Mouse (Mus musculus) monocyte, adult 2 months (primary cell): Measurements from ENCODE around the gene Mecp2.
A peak's percentile ranks its signal among the peaks of the same experiment; 100 is the strongest.
"Not testable (repeated sequence)": the region's sequence is repeated elsewhere in the genome, so short reads cannot be mapped to it uniquely, and the experiment has no call there.

Source experiments
- DNase-seq, 2 experiments: peaks; one replicate each; pipeline ENCODE4 v3.0.0; 2022; ENCODE audit warnings: low spot score in 2 of 2, low read depth in 1 of 2

The Mecp2 gene

DNA sequence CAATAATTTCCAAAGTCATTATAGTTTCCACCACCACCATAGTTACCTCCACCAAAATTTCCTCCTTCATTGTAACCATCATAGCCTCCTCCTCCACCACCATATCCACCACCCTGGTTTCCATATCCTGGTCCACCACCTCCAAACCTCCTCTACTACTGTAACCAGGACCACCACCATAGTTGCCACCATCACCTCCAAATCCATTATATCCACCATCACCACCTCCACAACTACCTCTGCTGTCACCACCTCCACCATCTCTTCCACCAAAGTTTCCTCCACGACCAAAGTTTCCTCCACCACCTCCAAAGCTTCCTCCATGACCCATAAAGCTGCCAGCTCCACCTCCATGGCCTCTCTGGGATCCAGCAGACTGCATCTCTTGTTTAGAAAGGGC, at the start of gene Mecp2:
TSS of gene Mecp2 (minus strand) at position 101 of the 400 bp plus-strand sequence.
- not testable (repeated sequence) for DNase-seq

DNA sequence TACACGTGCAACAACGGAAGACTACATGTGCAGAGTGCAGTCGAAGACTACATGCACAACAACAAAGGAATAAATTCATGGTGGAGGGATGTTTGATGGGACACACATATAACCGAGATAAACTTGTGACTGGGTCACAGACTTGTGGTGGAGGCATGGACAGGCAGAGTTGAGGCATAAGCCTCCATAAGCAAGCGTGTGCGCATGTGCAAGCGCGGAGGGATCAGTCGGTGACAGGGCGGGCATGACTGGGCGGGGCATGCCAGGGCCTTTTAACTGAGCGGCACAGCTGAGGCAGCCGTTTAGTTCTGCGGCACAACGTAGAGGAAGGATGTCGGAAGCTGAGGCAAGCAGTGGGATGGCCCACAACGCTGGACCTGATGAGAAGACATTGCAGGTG, 41.8 kb upstream of the Mecp2 start, which contains the start of gene Tktl1:
TSS of gene Tktl1 (plus strand) at position 301 of the 400 bp plus-strand sequence.
- no peak for DNase-seq

DNA sequence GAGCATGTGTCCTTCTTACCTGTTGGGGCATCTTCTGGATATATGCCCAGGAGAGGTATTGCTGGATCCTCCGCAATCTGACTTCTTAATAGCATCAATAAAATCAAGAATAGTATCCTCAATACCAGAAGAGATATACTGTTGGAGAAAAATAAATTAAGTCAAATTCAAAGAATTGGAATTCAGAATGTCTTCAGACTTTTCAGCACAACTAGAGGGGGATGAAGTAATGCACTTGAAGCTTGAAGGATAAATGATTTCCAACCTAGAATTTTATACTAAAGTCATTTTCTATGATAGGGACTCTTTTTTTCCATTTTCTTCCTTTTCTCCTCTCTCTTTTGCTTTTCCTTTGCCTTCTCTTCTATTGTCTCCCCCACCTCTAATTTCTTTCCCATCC, 32.6 kb upstream of the Mecp2 start, which contains the start of gene Tex28:
TSS of gene Tex28 (minus strand) at position 101 of the 400 bp plus-strand sequence.
- DNase-seq: no peak

DNA sequence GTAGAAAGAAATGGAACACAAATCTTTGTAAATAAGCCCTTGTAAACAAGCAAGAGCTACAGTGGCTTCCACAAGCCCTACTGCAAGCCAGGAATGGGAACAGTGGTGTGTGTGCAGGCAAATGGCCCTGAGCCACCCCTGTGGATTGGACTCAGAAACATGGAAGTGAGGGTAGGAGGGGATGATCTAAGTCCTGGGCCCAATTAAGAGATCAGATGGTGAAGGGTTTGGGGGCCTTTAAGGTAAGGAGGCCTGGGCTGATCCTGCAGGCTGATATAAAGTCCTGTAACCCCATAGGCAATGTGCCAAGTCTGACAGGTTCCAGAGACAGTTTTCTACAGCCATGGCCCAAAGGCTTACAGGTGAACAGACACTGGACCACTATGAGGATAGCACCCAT, 8.0 kb downstream of the Mecp2 start, which contains the start of gene Opn1mw:
TSS of gene Opn1mw (plus strand) at position 301 of the 400 bp plus-strand sequence.
- DNase-seq: no peak

DNA sequence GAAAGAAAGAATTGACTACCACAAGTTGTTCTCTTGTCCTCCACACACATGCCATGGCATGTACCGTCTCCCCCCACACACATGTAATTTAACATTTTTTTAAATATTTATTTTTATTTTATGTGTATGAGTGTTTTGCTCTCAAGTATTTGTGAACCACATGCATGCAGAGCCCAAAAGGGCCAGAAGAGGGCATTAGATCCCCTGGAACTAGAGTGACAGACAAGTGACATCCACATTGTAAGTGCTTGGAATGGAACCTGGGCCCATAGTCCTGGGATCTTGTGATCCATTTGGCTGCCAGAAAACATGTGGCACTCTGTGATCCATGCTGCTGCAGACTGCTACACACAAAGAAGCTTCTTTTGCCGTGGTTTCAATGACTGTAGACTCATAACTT, 10.2 kb downstream of the Mecp2 start:
- DNase-seq: no peak

DNA sequence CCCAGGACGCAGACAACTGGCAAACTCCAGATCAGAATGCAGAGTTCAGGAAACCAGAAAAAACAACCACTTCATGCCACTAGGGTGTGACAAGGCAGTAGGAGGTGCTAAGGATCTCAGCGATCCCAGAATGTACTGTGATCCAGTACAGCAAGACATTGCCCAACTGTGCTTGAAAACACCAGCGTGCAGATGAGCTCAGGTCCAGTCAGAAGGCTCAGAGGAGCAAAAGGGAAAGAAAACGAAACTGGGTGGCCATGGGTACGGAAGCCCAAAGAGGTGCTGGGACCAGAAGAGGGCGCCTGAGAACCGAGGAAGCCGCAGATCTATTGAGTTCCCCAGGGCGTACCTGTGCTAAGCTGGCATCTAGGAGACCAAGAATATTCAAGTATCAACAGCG, 19.7 kb downstream of the Mecp2 start:
- peak in 1 of 2 experiments; percentile 9 for DNase-seq

DNA sequence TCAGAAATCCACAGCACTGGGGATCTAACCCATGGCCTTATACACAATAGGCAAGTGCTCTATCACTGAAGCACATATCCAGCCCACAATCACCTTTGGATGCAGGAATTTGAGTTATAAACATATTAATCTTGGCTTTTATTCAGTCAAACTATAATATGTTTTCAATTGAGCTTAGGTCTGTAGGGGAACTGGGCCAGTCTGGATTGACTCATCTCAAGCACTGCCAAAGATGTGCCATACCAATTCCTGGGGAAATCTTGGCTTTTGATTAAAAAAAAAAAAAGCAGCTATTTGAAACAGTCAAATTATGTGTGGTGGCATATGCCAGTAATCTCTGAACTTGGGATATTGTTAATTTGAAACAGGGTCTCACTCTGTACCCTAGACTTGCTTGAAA, 21.1 kb downstream of the Mecp2 start:
- no peak for DNase-seq

DNA sequence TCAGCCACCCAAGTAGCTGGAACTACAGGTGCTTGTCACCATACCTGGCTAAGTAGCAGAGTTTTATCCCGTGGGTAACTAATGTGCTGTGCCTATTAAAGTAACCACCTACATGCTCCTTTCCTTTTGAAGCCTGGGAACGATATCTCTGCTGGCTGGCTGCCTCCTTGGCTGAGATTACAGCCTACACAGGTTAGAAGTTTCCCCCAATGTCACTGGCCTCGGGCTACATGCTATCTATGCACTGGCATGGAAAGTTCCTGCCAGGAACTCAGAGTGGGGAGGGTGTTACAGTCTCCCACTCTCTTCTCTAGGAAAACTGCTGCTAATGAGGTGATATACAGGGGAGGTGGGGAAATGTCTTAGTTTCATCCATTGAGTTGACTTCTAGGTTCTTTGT, 26.4 kb downstream of the Mecp2 start:
- no peak for DNase-seq

DNA sequence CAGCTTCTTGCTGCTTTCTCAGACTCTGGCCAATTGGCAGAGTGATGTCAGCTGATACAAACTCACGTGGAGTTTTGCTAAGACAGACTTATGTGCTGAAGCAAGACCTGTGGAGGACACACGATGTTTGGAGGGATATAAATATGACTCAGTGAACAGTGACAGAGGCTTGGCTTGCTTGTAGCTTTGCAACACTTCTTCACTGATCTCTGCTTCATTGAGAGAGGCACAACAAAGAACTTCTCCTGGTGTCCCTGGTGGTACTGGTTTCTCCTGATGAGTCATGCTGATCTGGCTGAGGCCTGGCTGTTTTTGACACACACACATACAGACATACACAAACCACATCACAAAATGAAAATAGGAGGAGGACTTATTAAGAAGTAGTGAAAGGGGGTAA, 29.2 kb downstream of the Mecp2 start:
- DNase-seq: no peak

DNA sequence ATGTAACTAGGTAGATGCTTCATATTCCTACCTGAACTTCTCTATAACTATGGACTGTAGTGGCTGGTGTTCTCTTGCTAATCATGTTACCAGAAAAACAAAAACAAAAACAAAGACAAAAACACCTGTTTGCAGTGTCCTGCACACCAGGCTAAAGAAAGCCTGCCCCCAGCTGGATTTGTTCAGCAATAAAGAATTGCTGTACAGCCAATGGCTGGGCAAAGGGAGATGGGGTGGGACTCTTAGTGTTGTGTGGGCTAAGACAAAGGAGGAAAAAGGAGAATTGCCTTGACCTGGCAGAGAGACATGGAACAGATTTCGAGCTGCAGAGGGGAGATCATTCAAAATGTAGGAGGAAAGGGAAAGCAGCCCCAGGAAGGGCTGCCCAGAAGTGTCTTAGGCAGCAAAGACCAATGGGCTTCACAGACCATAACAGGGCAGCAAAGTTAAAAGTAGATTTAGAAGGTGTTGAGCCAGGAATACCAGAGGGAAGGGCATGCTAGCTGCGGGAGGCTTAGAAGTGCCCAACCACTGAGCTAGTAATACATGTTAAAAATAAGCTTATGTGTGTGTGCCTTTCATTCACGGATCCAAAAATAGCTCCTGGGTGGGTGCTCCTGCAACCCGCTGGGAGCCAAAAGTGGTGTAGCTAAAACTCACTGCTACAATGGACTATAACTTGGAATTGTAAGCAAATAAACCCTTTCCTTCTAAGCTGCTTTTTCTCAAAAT, 31.5 kb downstream of the Mecp2 start:
- no peak for DNase-seq

DNA sequence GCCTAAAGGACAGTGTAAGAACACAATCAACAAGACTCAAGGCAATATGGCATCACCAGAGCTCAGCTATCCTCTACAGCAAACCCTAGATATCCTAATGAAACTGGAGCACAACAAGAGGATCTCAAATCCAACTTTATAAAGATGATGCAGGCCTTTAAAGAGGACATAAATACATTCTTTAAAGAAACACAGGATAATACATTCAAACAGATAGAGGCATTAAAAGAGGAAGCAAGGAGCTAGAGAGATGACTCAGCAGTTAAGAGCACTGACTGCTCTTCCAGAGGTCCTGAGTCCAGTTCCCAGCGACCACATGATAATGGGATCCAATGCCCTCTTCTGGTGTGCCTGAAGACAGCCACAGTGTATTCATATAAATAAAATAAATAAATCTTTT, 40.0 kb downstream of the Mecp2 start:
- no peak for DNase-seq

DNA sequence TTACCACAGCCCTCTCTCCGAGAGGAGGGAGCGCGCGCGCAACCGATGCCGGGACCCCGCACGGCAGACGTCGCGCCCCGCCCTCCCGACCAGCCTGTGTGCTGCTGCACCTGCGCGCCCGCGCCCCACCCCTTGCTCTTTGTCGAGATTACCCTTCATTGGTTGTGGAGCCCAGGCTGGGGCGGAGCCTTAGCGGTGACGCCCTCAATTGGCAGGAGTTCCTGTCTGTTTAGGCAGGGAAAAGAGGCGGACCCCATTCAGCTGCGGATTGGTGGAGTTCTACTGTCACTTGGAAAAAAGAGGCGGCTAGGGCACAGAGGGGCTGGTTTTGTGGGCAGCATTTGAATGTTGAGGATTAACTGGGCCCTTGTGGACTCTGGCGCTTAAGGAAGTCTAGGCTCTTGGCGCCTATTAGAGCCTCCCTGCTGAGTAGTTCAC, 49.5 kb downstream of the Mecp2 start:
- DNase-seq: peak; percentile 93

DNA sequence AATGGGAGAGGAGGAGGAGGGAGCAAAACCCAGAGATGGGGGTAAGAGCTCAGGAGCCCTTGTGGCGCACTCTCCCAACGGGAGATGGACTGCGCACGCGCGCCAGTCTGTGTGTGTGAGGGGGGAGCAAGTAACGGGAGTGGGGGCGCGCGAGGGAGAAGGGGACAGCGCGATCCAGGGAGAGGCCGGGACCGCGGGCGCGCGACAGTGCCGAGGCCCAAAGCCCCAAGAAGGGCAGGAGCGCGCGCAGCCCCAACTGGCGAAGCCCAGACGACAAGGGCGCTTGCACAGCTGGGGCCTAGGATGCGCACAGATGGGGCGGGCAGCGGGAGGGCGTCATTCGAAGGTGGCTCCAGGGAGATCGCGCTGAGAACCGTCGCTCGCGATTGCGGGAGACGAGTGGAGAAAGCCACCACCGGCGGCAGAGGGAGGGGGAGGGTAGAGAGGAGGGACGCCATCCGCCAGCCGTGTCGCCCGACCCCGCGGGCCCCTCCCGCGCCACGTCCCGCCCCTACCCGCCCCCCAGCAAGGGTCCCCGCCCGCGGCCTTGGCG, 50.1 kb downstream of the Mecp2 start:
- DNase-seq: peak; percentile 6 to 41

DNA sequence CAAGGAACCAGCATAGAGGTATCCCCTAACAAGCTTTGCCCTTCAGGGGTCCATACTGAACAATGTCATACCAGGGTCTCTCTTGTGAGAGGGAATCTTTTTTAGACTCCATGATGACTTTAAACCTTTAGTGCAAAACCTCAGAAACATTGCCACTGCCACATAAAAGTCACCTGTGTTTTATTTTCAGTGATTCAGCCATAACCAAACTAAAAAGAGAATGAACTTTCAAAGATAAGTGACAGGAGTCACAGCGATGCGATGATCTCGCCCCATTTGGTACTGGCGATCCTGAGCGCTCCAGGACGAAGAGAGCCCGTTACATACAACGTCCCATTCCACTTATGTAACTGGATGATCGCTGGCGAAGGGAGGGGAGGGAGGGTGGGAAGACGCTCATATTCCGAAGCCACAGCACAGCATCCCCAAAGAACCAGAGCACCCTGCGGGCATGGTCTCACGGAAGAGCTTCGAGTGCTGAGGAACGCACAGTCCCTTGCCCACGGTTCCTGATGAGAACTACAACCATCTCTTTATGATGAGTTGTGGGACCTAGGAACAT, 50.8 kb downstream of the Mecp2 start:
- DNase-seq: no peak

DNA sequence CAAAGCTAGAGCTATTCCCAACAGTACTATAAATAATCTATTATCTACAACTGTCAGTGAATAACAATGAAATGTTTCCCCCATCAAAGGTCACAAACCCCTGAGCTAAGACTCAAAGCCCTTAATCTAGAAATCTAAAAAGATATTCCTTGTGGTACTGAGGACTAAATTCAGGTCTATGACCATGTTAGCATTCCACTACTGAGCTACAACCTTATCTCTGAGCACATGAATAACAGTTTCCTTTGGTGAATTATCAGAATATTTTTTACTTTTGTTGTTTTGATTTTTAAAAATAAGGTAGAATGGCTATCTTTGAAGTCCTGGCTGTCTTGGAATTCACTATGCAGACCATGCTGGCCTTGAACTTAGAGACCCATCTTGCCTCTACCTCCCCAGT, 64.4 kb downstream of the Mecp2 start:
- DNase-seq: no peak

DNA sequence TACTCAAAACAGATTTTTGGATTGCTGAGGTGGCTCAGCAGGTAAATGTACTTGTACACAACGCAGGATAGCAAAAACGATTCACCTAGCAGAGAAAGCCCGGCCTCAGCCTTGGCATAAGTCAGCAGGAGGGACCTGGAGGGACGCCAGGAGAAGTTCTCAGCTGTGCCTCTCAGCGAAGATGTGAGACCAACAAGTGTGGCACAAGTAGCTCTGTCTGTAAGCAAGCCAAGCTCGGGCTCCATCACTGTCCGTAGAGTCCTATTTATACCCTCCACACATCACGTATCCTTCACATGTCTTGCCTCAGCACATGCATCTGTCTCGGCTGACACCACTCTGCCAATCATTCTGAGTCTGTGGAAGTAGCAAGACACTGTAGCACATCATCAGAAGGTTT, 67.3 kb downstream of the Mecp2 start:
- no peak for DNase-seq

DNA sequence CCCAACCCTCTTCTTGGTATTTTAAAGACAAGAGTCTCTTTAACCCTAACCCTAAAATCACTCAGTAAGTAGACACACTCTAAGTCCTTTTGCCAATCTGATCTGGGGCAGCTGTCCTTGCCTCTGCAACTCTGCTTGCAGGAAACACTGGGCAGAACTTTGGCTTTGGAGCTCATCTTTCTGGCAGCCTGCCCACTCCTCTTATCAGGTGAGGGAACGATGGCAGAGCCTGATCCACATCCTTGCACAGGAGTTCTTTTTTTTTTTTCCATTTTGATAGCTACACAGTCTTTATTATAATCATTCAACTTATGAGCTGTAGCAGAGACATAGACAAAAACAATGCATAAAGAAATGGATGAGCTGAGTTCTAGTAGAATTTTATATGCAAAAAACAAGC, 90.1 kb downstream of the Mecp2 start:
- no peak for DNase-seq

DNA sequence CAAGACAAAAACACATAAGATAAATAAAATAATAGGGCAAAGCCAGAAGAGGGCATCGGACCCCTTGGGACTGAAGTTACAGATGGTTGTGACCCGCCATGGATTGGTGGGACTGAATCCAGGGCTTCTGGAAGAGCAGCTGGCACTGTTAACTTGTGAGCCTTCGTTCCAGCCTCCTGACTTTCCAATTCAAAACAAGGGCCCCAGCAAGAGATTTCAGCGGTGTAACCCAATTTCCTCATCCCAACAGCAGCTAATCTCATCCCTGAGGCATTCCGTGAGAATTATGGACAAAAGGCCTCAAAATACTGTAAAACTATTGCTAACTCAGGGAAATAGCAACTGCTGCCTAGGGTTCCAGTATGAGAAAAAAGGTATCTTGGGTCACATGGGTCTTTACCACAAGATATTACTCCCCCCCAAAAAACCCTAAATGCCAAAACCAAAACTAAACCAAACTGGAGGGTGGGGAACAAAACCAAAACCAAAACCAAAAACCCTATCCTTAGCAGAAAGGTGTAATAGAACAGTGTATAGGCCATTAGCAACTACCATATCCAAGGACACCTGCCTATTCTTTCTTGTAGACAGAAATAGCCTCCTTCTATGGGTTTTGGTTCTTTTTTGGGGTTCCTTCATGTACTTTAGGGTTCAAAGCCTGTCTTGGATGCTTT, 97.3 kb downstream of the Mecp2 start:
- DNase-seq: no peak

DNA sequence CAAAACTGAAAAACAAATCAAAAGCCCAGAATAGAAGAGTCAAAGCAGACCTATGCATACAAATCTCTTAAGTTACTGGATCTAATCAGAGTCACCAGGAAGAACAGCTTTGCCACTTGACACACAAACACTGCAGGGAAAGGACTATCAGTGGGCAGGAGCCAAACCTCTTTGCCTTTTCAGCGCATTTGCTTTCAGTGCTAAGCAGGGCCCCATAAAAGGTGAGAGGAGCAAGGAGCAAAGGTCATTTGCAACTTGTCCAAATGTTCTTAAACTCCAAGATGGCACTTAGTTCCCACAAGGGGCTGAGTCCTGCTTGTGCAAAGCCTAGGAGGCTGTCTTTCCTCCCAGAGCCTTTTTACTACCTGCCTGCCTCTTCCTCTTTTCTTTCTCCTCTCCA, 105.2 kb downstream of the Mecp2 start:
- DNase-seq: no peak

DNA sequence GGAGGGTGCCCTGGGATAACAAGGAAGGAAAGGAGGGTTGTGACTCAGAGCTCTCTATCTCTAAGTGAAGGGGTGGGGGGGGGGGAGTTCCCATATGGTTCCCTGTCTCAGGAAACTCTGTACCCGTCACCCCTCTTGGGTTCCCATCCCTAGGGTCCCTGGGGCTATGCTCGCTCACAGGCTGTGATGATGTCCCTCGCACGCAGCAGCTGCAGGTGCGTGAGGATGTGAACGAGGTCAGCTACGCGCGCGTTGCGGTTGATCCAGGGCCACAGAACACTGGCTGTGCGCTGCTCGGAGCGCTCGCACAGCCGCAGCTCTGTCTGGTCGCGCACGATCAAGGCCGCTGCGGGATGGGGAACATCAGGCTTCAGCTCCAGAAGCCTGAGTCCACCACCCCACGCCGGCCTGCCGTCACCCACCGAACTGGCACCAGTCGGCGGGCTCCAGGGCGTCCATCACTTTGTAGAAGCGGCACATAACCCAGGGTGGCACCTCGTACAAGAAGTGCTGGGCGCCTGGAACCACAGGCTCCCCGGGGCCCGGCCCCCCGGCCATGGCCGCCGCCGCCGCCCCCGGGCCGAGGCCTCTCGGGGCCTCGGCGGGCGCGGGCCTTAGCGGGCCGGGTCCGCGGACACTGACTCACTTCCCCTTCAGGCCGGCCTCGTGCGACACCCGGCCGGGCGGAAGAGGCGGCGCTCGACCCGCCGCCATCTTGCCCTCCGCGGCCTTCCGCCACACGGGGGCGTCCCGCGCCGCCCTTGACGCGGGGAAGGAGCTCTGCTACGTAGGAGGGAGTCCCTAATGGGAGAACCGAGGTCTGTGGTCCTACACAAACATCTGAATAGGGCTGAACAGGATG, 111.7 kb downstream of the Mecp2 start, which contains the start of gene Irak1:
TSS of gene Irak1 (minus strand) at position 731 of the 862 bp plus-strand sequence.
- peak; percentile 43 to 77 for DNase-seq

DNA sequence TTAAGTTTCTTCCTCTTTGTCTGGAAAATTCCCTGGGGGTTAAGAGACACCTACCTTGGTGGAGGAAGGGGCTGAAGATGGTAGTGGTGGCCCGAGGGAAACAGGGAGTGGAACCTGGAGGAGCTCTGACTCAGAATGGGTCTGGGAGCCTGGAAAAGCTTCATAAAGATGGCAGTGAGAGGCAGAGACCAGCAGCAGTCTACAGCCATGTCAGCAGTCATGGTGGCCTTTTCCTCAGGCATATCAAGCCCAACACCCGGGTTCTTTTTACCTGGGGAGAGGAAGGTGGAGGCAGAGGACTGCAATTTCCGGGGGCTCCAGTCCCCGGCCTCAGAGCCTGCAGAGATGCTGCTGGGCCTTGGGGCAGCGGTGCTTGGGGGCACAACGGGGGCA, 112.4 kb downstream of the Mecp2 start:
- DNase-seq: no peak
